Mouse (Mus musculus) heart, embryonic 12.5 days (tissue): ENCODE measurements around the gene Sbf2. TPM values are rescaled to one million over a fixed set of nuclear protein-coding genes. Genes with fewer than 3 reads are reported as not detected.
A peak's percentile ranks its signal among the peaks of the same experiment; 100 is the strongest.

Experiments used
- ATAC-seq: fragments of 200-750 bp; cut with Nextera tagmentation; 2 replicates; pipeline ENCODE4 v1.8.0; 2017; ENCODE audit warnings: moderate TSS enrichment, moderate library complexity; ENCODE audit not compliant: insufficient number of reproducible peaks, low FRiP score
- H3K27ac ChIP-seq: fragments of 300-500 bp; sonication (generic); 2 replicates; pipeline ENCODE4 v1.5.1; 2016; ENCODE audit warnings: mild to moderate bottlenecking, moderate library complexity; ENCODE audit not compliant: poor library complexity, severe bottlenecking
- H3K27me3 ChIP-seq: fragments of 300-500 bp; sonication (generic); replicated peaks from 2 replicates; pipeline ENCODE4 v1.6.1; 2016; ENCODE audit warnings: mild to moderate bottlenecking, moderate library complexity
- H3K36me3 ChIP-seq: fragments of 300-500 bp; sonication (generic); 2 replicates; pipeline ENCODE4 v1.6.1; 2016; ENCODE audit warnings: mild to moderate bottlenecking, moderate library complexity
- H3K4me1 ChIP-seq: fragments of 300-500 bp; sonication (generic); replicated peaks from 2 replicates; pipeline ENCODE4 v1.6.1; 2016; ENCODE audit warnings: mild to moderate bottlenecking
- H3K4me2 ChIP-seq: fragments of 300-500 bp; sonication (generic); 2 replicates; pipeline ENCODE4 v1.6.1; 2016; ENCODE audit warnings: mild to moderate bottlenecking, moderate library complexity
- H3K4me3 ChIP-seq: fragments of 300-500 bp; sonication (generic); 2 replicates; pipeline ENCODE4 v1.5.1; 2016; ENCODE audit warnings: mild to moderate bottlenecking
- H3K9ac ChIP-seq: fragments of 300-500 bp; sonication (generic); 2 replicates; pipeline ENCODE4 v1.6.1; 2016; ENCODE audit warnings: mild to moderate bottlenecking, moderate library complexity
- H3K9me3 ChIP-seq: fragments of 300-500 bp; sonication (generic); replicated peaks from 2 replicates; pipeline ENCODE4 v1.6.1; 2016; ENCODE audit warnings: mild to moderate bottlenecking, moderate library complexity
- WGBS: fragments of 180-500 bp; shearing (Covaris S2); methylation state at CpG from one replicate; pipeline ENCODE4 v1.1.7; 2016; 5-methylcytosine and 5-hydroxymethylcytosine counted together
- polyA plus RNA-seq: library from polyadenylated mRNA; unstranded; fragments of >200 nt; fragmentation: Nextera tagmentation; extraction: Ambion mirVana; gene quantifications from 2 replicates; pipeline ENCODE4 v1.2.1, GENCODE M21; 2016

The Sbf2 gene
- polyA plus RNA-seq, 1 experiment from 2014 or later: 39.2 TPM

GRCm38 (mm10) chr7:110628611-110629354 lies 14.1 kb upstream of the Sbf2 start:
- under 1% methylated on average over 33 of the region's 33 CpGs for WGBS
- H3K9me3 ChIP-seq: no peaks in the 10 kb centered on the region
- H3K9ac ChIP-seq: peak overlapping the region; percentile 72
- peak overlapping the region; percentile 53 for H3K4me3 ChIP-seq
- H3K27ac ChIP-seq: no peak overlapping the region
- peaks cover 31% of the 10 kb centered on the region for H3K27me3 ChIP-seq
- peak overlapping the region; percentile 85 for H3K4me2 ChIP-seq
- H3K36me3 ChIP-seq: no peaks in the 10 kb centered on the region
- H3K4me1 ChIP-seq: peaks cover 43% of the 10 kb centered on the region
- ATAC-seq: no peak

- Histone ChIP-seq H3K27ac (no peak overlapping the region), H3K36me3 (no peaks in the 10 kb centered on the region), H3K4me1 (peaks cover 43% of the 10 kb centered on the region), H3K4me3 (peak overlapping the region; percentile 53), H3K4me2 (peak overlapping the region; percentile 85), H3K27me3 (peaks cover 33% of the 10 kb centered on the region), H3K9ac (peak overlapping the region; percentile 72), H3K9me3 (no peaks in the 10 kb centered on the region)
- ATAC-seq: no peak
- under 1% methylated on average over 11 of the region's 11 CpGs for WGBS
Measured at GRCm38 (mm10) chr7:110628273-110628600, 13.5 kb upstream of the Sbf2 start.

GRCm38 (mm10) chr7:110627486-110628272 lies 13.0 kb upstream of the Sbf2 start, which contains the start of gene Adm:
Gene Adm, plus strand, starts transcription at chr7:110627661.
- peak; percentile 43; the same call in 1 of the 2 replicates for ATAC-seq
- H3K4me1 ChIP-seq: peaks cover 43% of the 10 kb centered on the region
- peak within 1 kb of the TSS; percentile 85 for H3K4me2 ChIP-seq
- H3K27ac ChIP-seq: no peak within 1 kb of the TSS
- peak within 1 kb of the TSS; percentile 53 for H3K4me3 ChIP-seq
- H3K9me3 ChIP-seq: no peaks in the 10 kb centered on the region
- H3K9ac ChIP-seq: peak within 1 kb of the TSS; percentile 72
- H3K36me3 ChIP-seq: no peaks in the 10 kb centered on the region
- H3K27me3 ChIP-seq: peaks cover 33% of the 10 kb centered on the region
- under 1% methylated on average over 30 of the region's 30 CpGs for WGBS

- Histone ChIP-seq H3K4me3 (peak overlapping the region; percentile 53), H3K9me3 (no peaks in the 10 kb centered on the region), H3K27ac (no peak overlapping the region), H3K4me2 (peak overlapping the region; percentile 85), H3K9ac (peak overlapping the region; percentile 72), H3K36me3 (no peaks in the 10 kb centered on the region), H3K27me3 (peaks cover 38% of the 10 kb centered on the region), H3K4me1 (peaks cover 43% of the 10 kb centered on the region)
- ATAC-seq: no peak
- 2% methylated on average over 12 of the region's 12 CpGs for WGBS
Measured at GRCm38 (mm10) chr7:110627099-110627482, 12.4 kb upstream of the Sbf2 start.

DNA sequence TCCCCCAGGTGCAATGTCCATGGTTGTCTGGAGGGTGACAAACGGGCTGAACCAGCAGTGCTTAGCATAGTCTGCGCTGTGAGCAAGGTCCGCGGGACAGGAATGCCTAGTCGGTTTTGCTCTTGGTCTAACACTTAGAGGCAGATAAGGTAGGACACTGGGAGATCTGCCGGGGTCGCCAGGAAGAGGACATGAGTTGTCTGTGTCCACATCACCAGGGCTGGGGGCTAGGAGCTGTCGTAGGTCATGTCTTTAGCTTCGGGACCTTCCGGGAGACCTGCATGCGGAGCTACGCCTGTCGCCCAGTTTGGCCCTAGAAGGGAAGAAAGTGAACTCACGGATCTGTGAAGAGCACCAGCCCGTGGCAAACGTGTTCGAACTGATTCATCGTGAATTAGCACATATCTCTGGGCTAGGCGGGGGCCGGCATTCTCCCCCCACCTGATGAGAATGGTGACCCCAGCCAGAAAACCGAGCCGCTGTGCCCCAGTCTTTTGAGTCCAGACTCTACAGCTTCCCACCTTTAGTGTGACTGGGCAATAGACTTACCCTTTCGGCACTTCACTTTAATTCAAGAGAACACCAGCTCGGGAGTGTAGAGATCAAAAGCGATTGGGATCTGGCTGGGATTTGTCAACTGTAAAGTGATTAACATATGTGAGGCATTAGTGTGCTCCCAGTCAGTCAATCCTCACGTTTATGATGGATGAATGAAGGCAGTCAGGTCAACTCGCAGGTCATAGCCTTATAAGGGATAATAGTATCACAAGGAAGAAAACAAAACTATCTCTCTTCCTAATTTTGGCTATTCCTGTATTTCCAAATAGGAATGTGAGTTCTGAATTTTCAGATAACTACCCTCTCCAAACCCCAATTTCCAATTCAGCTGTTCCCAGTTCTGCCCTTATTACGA lies 11.7 kb upstream of the Sbf2 start:
- Histone ChIP-seq H3K4me3 (peak overlapping the region; percentile 53), H3K36me3 (no peaks in the 10 kb centered on the region), H3K27ac (no peak overlapping the region), H3K9me3 (no peaks in the 10 kb centered on the region), H3K27me3 (peaks cover 42% of the 10 kb centered on the region), H3K4me1 (peaks cover 43% of the 10 kb centered on the region), H3K4me2 (peak overlapping the region; percentile 85), H3K9ac (peak overlapping the region; percentile 72)
- ATAC-seq: no peak
- WGBS: 4% methylated on average over 28 of the region's 28 CpGs

DNA sequence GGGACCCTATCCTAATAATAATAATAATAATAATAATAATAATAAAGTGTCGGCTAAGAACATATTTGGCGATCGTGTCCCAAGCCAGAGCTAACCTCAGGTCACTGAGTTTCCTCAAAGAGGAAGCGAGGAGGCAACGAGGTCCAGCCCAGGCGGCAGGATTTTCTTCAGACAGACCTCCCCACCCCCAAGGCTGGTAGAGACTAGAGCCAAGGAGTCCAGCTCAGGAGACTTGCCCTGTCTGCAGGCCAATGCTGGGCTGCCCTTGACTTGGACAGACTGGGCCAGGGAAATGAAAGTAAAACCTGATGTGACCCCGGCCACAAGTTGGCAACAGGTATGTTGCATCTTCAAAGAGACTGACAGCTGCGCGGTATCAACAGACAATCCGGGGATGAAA lies 10.8 kb upstream of the Sbf2 start:
- no peaks in the 10 kb centered on the region for H3K36me3 ChIP-seq
- H3K27me3 ChIP-seq: peaks cover 46% of the 10 kb centered on the region
- H3K4me2 ChIP-seq: peak overlapping the region; percentile 85
- H3K9ac ChIP-seq: 0 out of 2 replicates have a peak overlapping the region, but pooled peaks have one; percentile 54
- H3K4me1 ChIP-seq: peaks cover 45% of the 10 kb centered on the region
- H3K27ac ChIP-seq: no peak overlapping the region
- WGBS: 66% methylated on average over 10 of the region's 10 CpGs
- peak overlapping the region; percentile 37; the same call in 1 of the 2 replicates for H3K4me3 ChIP-seq
- ATAC-seq: no peak
- no peaks in the 10 kb centered on the region for H3K9me3 ChIP-seq

DNA sequence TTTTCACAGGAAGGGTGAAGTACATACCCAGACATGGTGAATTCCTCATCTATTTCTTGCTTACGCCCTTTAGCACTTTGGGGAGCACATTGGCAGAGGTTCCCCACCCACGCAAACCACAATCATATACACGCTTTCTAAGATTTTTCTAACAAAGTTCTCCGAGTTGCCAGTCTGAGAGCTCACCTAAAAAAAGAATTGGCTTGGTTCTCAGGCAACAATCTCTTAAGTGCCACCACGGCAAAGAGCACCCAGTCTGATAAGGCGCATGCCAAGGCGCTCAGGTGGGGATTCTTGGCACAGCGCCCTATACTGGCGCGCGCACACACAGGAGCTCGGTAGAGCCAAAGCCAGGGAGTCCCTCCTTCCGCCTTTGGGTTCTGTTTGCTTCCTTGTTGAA lies 10.2 kb upstream of the Sbf2 start:
- Histone ChIP-seq H3K9me3 (no peaks in the 10 kb centered on the region), H3K4me1 (peaks cover 49% of the 10 kb centered on the region), H3K27ac (no peak overlapping the region), H3K4me2 (no peak overlapping the region), H3K9ac (no peak overlapping the region), H3K4me3 (no peak overlapping the region), H3K27me3 (peaks cover 52% of the 10 kb centered on the region), H3K36me3 (no peaks in the 10 kb centered on the region)
- no peak for ATAC-seq
- WGBS: 77% methylated on average over 13 of the region's 13 CpGs

- H3K4me1 ChIP-seq: peaks cover 52% of the 10 kb centered on the region
- no peaks in the 10 kb centered on the region for H3K9me3 ChIP-seq
- H3K9ac ChIP-seq: no peak overlapping the region
- H3K27ac ChIP-seq: no peak overlapping the region
- H3K4me3 ChIP-seq: no peak overlapping the region
- 37% methylated on average over 2 of the region's 2 CpGs for WGBS
- no peaks in the 10 kb centered on the region for H3K36me3 ChIP-seq
- H3K4me2 ChIP-seq: no peak overlapping the region
- ATAC-seq: no peak
- peaks cover 47% of the 10 kb centered on the region for H3K27me3 ChIP-seq
Measured at GRCm38 (mm10) chr7:110624067-110624466, 9.3 kb upstream of the Sbf2 start.

- Histone ChIP-seq H3K27ac (peak overlapping the region; percentile 90), H3K9ac (0 out of 2 replicates have a peak overlapping the region, but pooled peaks have one; percentile 10), H3K4me3 (no peak overlapping the region), H3K36me3 (no peaks in the 10 kb centered on the region), H3K27me3 (peaks cover 25% of the 10 kb centered on the region; the same call in 1 of the 2 replicates), H3K9me3 (no peaks in the 10 kb centered on the region), H3K4me1 (peaks cover 25% of the 10 kb centered on the region), H3K4me2 (peak overlapping the region; percentile 50)
- ATAC-seq: peak; percentile 27; the same call in 1 of the 2 replicates
- WGBS: 3% methylated on average over 9 of the region's 9 CpGs
Measured at GRCm38 (mm10) chr7:110619086-110619611, 4.4 kb upstream of the Sbf2 start.

- ATAC-seq: no peak
- Histone ChIP-seq H3K4me1 (peaks cover 47% of the 10 kb centered on the region), H3K9ac (peak overlapping the region; percentile 34; the same call in 1 of the 2 replicates), H3K36me3 (no peaks in the 10 kb centered on the region), H3K4me2 (peak overlapping the region; percentile 78), H3K9me3 (no peaks in the 10 kb centered on the region), H3K27ac (no peak overlapping the region), H3K4me3 (peak overlapping the region; percentile 94), H3K27me3 (0 out of 2 replicates have a peak, but pooled peaks cover 7% of the 10 kb centered on the region)
- 15% methylated on average over 11 of the region's 11 CpGs for WGBS
Measured at GRCm38 (mm10) chr7:110615792-110616191, 1.1 kb upstream of the Sbf2 start.
